Mouse (Mus musculus) heart, embryonic 10.5 days (tissue): ENCODE measurements around the gene Cldn14. TPM values are rescaled to one million over a fixed set of nuclear protein-coding genes. Genes with fewer than 3 reads are reported as not detected.
A peak's percentile ranks its signal among the peaks of the same experiment; 100 is the strongest.

Experiments used
- DNase-seq: peaks from one replicate; pipeline ENCODE4 v3.0.0-alpha.2; 2017; ENCODE audit warnings: low spot score
- H3K27ac ChIP-seq: fragments of 300-500 bp; sonication (generic); 2 replicates; pipeline ENCODE4 v1.5.1; 2016; ENCODE audit warnings: mild to moderate bottlenecking
- H3K27me3 ChIP-seq: fragments of 300-500 bp; sonication (generic); 2 replicates; pipeline ENCODE4 v1.6.1; 2016; ENCODE audit warnings: mild to moderate bottlenecking; ENCODE audit not compliant: poor library complexity, insufficient read depth, severe bottlenecking
- H3K36me3 ChIP-seq: fragments of 300-500 bp; sonication (generic); 2 replicates; pipeline ENCODE4 v1.6.1; 2016; ENCODE audit warnings: mild to moderate bottlenecking, moderate library complexity
- H3K4me1 ChIP-seq: fragments of 300-500 bp; sonication (generic); 2 replicates; pipeline ENCODE4 v1.6.1; 2016; ENCODE audit warnings: mild to moderate bottlenecking
- H3K4me3 ChIP-seq: fragments of 300-500 bp; sonication (generic); 2 replicates; pipeline ENCODE4 v1.5.1; 2016; ENCODE audit warnings: mild to moderate bottlenecking, moderate library complexity
- H3K9me3 ChIP-seq: fragments of 300-500 bp; sonication (generic); 2 replicates; pipeline ENCODE4 v1.6.1; 2016; ENCODE audit warnings: mild to moderate bottlenecking, moderate library complexity
- WGBS: fragments of 180-500 bp; shearing (Covaris S2); methylation state at CpG from one replicate; pipeline ENCODE4 v1.1.7; 2016; 5-methylcytosine and 5-hydroxymethylcytosine counted together
- polyA plus RNA-seq: library from polyadenylated mRNA; unstranded; fragments of >200 nt; fragmentation: Nextera tagmentation; extraction: Ambion mirVana; gene quantifications from 2 replicates; pipeline ENCODE4 v1.2.1, GENCODE M21; 2016

Gene Cldn14
- polyA plus RNA-seq, 1 experiment from 2014 or later, result not detected

GRCm38 (mm10) chr16:93884722-93885113 lies 123.9 kb downstream of the Cldn14 start:
- Histone ChIP-seq H3K9me3 (no peaks in the 10 kb centered on the region), H3K4me1 (peaks cover 24% of the 10 kb centered on the region)
- WGBS, result 65% methylated on average over 5 of the region's 5 CpGs

GRCm38 (mm10) chr16:93884086-93884721 lies 124.4 kb downstream of the Cldn14 start:
- peak overlapping the region; percentile 88 for H3K27ac ChIP-seq
- under 1% methylated on average over 43 of the region's 43 CpGs for WGBS

More at GRCm38 (mm10) chr16:93884722-93885113, 123.9 kb downstream of the Cldn14 start:
- no peak for DNase-seq
- Histone ChIP-seq H3K27me3 (no peaks in the 10 kb centered on the region), H3K27ac (peak overlapping the region; percentile 88), H3K4me3 (peak overlapping the region; percentile 84), H3K36me3 (peaks cover 33% of the 10 kb centered on the region)

GRCm38 (mm10) chr16:93883423-93884085 lies 125.1 kb downstream of the Cldn14 start, which contains the start of gene Chaf1b:
Gene Chaf1b (plus strand): TSS chr16:93883901.
- H3K4me3 ChIP-seq, result peak within 1 kb of the TSS; percentile 84
- peaks cover 24% of the 10 kb centered on the region for H3K4me1 ChIP-seq
- H3K27me3 ChIP-seq, result no peaks in the 10 kb centered on the region
- peaks cover 21% of the 10 kb centered on the region for H3K36me3 ChIP-seq
- DNase-seq, result peak; percentile 100
- under 1% methylated on average over 54 of the region's 54 CpGs for WGBS
- H3K27ac ChIP-seq, result peak within 1 kb of the TSS; percentile 88
- H3K9me3 ChIP-seq, result no peaks in the 10 kb centered on the region

More at GRCm38 (mm10) chr16:93884086-93884721, 124.4 kb downstream of the Cldn14 start:
- no peak for DNase-seq
- H3K4me1 ChIP-seq, result peaks cover 24% of the 10 kb centered on the region
- H3K9me3 ChIP-seq, result no peaks in the 10 kb centered on the region
- peaks cover 27% of the 10 kb centered on the region for H3K36me3 ChIP-seq
- H3K27me3 ChIP-seq, result no peaks in the 10 kb centered on the region
- peak overlapping the region; percentile 84 for H3K4me3 ChIP-seq

- Histone ChIP-seq H3K27ac (no peak overlapping the region), H3K36me3 (peaks cover 47% of the 10 kb centered on the region)
- 82% methylated on average over 6 of the region's 6 CpGs for WGBS
These were observed 130.8 kb downstream of the Cldn14 start for GRCm38 (mm10) chr16:93877612-93878380.

GRCm38 (mm10) chr16:93874841-93875240 lies 133.8 kb downstream of the Cldn14 start:
- Histone ChIP-seq H3K27ac (no peak overlapping the region), H3K36me3 (peaks cover 77% of the 10 kb centered on the region), H3K4me3 (no peak overlapping the region), H3K9me3 (no peaks in the 10 kb centered on the region), H3K4me1 (peaks cover 2% of the 10 kb centered on the region; the same call in 1 of the 2 replicates), H3K27me3 (no peaks in the 10 kb centered on the region)
- DNase-seq, result peak; percentile 56
- WGBS, result 89% methylated on average over 13 of the region's 13 CpGs

More at GRCm38 (mm10) chr16:93877612-93878380, 130.8 kb downstream of the Cldn14 start:
- Histone ChIP-seq H3K27me3 (no peaks in the 10 kb centered on the region), H3K4me3 (no peak overlapping the region), H3K4me1 (peaks cover 2% of the 10 kb centered on the region; the same call in 1 of the 2 replicates), H3K9me3 (no peaks in the 10 kb centered on the region)
- no peak for DNase-seq

Other genes starting within 250 kb of the Cldn14 start
- 24.7 and 28.1 TPM in 2 replicates for gene Morc3, start 176.7 kb downstream of the Cldn14 start, polyA plus RNA-seq
- gene Chaf1b, start 124.9 kb downstream of the Cldn14 start, polyA plus RNA-seq, result 70.5 and 89.2 TPM in 2 replicates
- 0.05 and 0.18 TPM in 2 replicates for gene Sim2, start 76.1 kb upstream of the Cldn14 start, polyA plus RNA-seq